Mouse (Mus musculus): Measurements from ENCODE around the gene Cep170. TPM values are rescaled to one million over a fixed set of nuclear protein-coding genes. Genes with fewer than 3 reads are reported as not detected.
A peak's percentile ranks its signal among the peaks of the same experiment; 100 is the strongest.

The Cep170 gene
- total and polyA plus RNA-seq, 2 experiments from 2014 or later = 7.1 to 18.8 TPM

DNA sequence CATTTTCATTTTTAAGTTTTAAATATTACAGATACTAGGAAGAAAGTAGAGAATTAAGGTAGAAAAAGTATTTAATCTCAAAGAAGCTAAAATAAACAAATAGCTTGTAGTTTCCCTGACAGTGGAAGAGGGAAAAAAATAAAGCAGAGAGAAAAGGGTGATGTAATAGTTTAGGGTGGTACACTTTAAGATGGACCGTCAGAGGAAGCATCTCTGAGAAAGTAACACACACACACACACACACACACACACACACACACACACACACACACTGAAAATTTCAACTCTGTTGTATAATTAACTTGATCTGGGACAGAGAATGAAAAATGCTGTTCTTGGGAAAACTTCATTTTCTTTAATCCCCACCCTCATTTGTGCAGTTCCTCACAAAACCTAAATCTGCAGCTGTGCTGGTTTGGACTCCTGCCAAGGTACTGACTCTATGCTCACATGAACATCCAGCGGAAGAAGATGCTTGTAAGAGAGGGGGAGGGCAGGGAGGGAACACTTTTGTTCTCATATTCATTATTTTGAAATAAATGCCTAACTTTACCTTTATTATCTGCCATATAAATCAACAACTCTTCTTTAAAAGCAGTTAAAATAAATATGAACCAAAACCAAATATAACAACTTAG lies 13.0 kb downstream of the Cep170 start:
- no peak for ATAC-seq (ENCODE audit: insufficient read depth, low read depth)
- H3K36me3 ChIP-seq (replicated peaks; ENCODE audit: control insufficient read depth, insufficient read depth, low read length) = no peaks in the 10 kb centered on the region
- H3K27me3 ChIP-seq (ENCODE audit: control insufficient read depth, insufficient read depth, low read length) = no peaks in the 10 kb centered on the region
- no peak overlapping the region for H3K27ac ChIP-seq (ENCODE audit: low read depth)
- no peak overlapping the region; the same call in 1 of the 2 replicates for H3K4me2 ChIP-seq (ENCODE audit: low read depth, low read length)
- 21% methylated on average over 2 of the region's 2 CpGs for WGBS
- DNase-seq (ENCODE audit: low spot score) = peak; percentile 79
- H3K4me3 ChIP-seq (ENCODE audit: low read depth, low read length) = no peak overlapping the region
- H3K9ac ChIP-seq (replicated peaks; ENCODE audit: low read depth, low read length) = no peak overlapping the region
- H3K4me1 ChIP-seq (ENCODE audit: control insufficient read depth, insufficient read depth) = peaks cover 10% of the 10 kb centered on the region
- H3K9me3 ChIP-seq (replicated peaks; ENCODE audit: control insufficient read depth, low read length) = no peaks in the 10 kb centered on the region
- TF ChIP-seq EP300 (IDR thresholded peaks at IDR 0.05; ENCODE audit: low read depth) (no peak), CTCF (IDR thresholded peaks at IDR 0.05; ENCODE audit: low read depth) (no peak)

- no peaks in the 10 kb centered on the region for H3K27me3 ChIP-seq (ENCODE audit: control insufficient read depth, insufficient read depth, low read length)
- no peaks in the 10 kb centered on the region for H3K9me3 ChIP-seq (replicated peaks; ENCODE audit: control insufficient read depth, low read length)
- H3K9ac ChIP-seq (replicated peaks; ENCODE audit: low read depth, low read length) = no peak overlapping the region
- no peak overlapping the region for H3K27ac ChIP-seq (ENCODE audit: low read depth)
- H3K36me3 ChIP-seq (replicated peaks; ENCODE audit: control insufficient read depth, insufficient read depth, low read length) = no peaks in the 10 kb centered on the region
- no peak for DNase-seq (ENCODE audit: low spot score)
- no peak overlapping the region for H3K4me2 ChIP-seq (ENCODE audit: low read depth, low read length)
- no peak for ATAC-seq (ENCODE audit: insufficient read depth, low read depth)
- no peak for TF ChIP-seq CTCF (IDR thresholded peaks at IDR 0.05; ENCODE audit: low read depth)
- no peak for TF ChIP-seq EP300 (IDR thresholded peaks at IDR 0.05; ENCODE audit: low read depth)
- peaks cover 15% of the 10 kb centered on the region for H3K4me1 ChIP-seq (ENCODE audit: control insufficient read depth, insufficient read depth)
- H3K4me3 ChIP-seq (ENCODE audit: low read depth, low read length) = no peak overlapping the region
Measured at GRCm38 (mm10) chr1:176798673-176799072, 15.2 kb downstream of the Cep170 start.

DNA sequence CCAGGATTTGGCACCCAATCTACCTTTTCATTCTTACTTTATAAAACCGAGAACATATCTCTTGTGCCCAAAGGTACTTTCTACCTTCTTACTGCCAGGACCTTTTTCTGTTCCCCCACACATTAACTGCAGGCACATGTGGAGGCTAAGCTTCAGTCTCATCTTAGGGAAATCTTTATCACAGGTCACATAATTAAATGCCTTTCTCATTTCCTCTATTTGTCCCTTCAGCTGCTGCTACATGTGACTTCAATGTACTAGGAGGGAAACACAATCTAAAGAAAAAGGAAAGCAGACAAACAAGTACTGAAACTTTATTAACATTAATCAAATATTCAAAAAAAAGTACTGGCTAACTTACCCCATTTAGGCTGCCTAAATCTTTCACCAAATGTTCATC lies 21.7 kb downstream of the Cep170 start:
- 80% methylated on average over 1 of the region's 1 CpGs for WGBS
- TF ChIP-seq EP300 (IDR thresholded peaks at IDR 0.05; ENCODE audit: low read depth) (no peak), CTCF (IDR thresholded peaks at IDR 0.05; ENCODE audit: low read depth) (no peak)
- ATAC-seq (ENCODE audit: insufficient read depth, low read depth) (no peak), DNase-seq (ENCODE audit: low spot score) (no peak)
- H3K27ac ChIP-seq (ENCODE audit: low read depth) = no peak overlapping the region
- H3K4me3 ChIP-seq (ENCODE audit: low read depth, low read length) = no peak overlapping the region
- H3K36me3 ChIP-seq (replicated peaks; ENCODE audit: control insufficient read depth, insufficient read depth, low read length) = peaks cover 16% of the 10 kb centered on the region
- H3K27me3 ChIP-seq (ENCODE audit: control insufficient read depth, insufficient read depth, low read length) = no peaks in the 10 kb centered on the region
- H3K9me3 ChIP-seq (replicated peaks; ENCODE audit: control insufficient read depth, low read length) = no peaks in the 10 kb centered on the region
- H3K9ac ChIP-seq (replicated peaks; ENCODE audit: low read depth, low read length) = no peak overlapping the region
- peaks cover 5% of the 10 kb centered on the region for H3K4me1 ChIP-seq (ENCODE audit: control insufficient read depth, insufficient read depth)
- no peak overlapping the region for H3K4me2 ChIP-seq (ENCODE audit: low read depth, low read length)

GRCm38 (mm10) chr1:176789326-176789725 lies 24.5 kb downstream of the Cep170 start:
- TF ChIP-seq EP300 (IDR thresholded peaks at IDR 0.05; ENCODE audit: low read depth) = no peak
- TF ChIP-seq CTCF (IDR thresholded peaks at IDR 0.05; ENCODE audit: low read depth) = no peak
- ATAC-seq (ENCODE audit: insufficient read depth, low read depth) (no peak), DNase-seq (ENCODE audit: low spot score) (no peak)
- peaks cover 29% of the 10 kb centered on the region for H3K36me3 ChIP-seq (replicated peaks; ENCODE audit: control insufficient read depth, insufficient read depth, low read length)
- H3K9me3 ChIP-seq (replicated peaks; ENCODE audit: control insufficient read depth, low read length) = no peaks in the 10 kb centered on the region
- H3K27me3 ChIP-seq (ENCODE audit: control insufficient read depth, insufficient read depth, low read length) = no peaks in the 10 kb centered on the region
- WGBS = 81% methylated on average over 7 of the region's 7 CpGs
- no peaks in the 10 kb centered on the region for H3K4me1 ChIP-seq (ENCODE audit: control insufficient read depth, insufficient read depth)
- H3K27ac ChIP-seq (ENCODE audit: low read depth) = no peak overlapping the region
- no peak overlapping the region for H3K9ac ChIP-seq (replicated peaks; ENCODE audit: low read depth, low read length)
- H3K4me2 ChIP-seq (ENCODE audit: low read depth, low read length) = no peak overlapping the region
- H3K4me3 ChIP-seq (ENCODE audit: low read depth, low read length) = no peak overlapping the region

- no peak overlapping the region for H3K9ac ChIP-seq (replicated peaks; ENCODE audit: low read depth, low read length)
- TF ChIP-seq EP300 (IDR thresholded peaks at IDR 0.05; ENCODE audit: low read depth) (no peak), CTCF (IDR thresholded peaks at IDR 0.05; ENCODE audit: low read depth) (no peak)
- H3K36me3 ChIP-seq (replicated peaks; ENCODE audit: control insufficient read depth, insufficient read depth, low read length) = peaks cover 37% of the 10 kb centered on the region
- H3K27ac ChIP-seq (ENCODE audit: low read depth) = no peak overlapping the region
- DNase-seq (ENCODE audit: low spot score) (no peak), ATAC-seq (ENCODE audit: insufficient read depth, low read depth) (no peak)
- H3K4me3 ChIP-seq (ENCODE audit: low read depth, low read length) = no peak overlapping the region
- no peaks in the 10 kb centered on the region for H3K4me1 ChIP-seq (ENCODE audit: control insufficient read depth, insufficient read depth)
- no peaks in the 10 kb centered on the region for H3K27me3 ChIP-seq (ENCODE audit: control insufficient read depth, insufficient read depth, low read length)
- no peaks in the 10 kb centered on the region for H3K9me3 ChIP-seq (replicated peaks; ENCODE audit: control insufficient read depth, low read length)
- WGBS = 67% methylated on average over 4 of the region's 4 CpGs
- no peak overlapping the region for H3K4me2 ChIP-seq (ENCODE audit: low read depth, low read length)
Measured at GRCm38 (mm10) chr1:176774533-176774932, 39.3 kb downstream of the Cep170 start.

DNA sequence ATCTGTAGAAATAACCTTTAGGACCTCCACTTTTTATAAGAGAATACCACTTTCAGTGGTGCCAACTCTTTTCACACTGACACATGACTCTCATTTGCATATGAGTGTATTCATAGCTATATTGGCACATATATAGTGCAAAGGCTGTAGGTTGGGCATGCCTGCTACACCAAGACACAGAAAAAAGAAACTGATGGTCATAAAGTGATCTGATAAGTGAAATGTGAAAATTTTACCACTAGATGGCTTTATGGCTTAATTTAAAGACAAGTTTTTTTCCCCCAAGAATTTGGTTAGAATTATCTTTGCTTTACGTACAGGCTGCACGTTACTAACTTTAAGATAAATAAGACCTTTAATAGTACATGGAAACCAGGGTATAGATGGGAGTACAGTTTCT lies 51.6 kb downstream of the Cep170 start:
- no peaks in the 10 kb centered on the region for H3K9me3 ChIP-seq (replicated peaks; ENCODE audit: control insufficient read depth, low read length)
- TF ChIP-seq EP300 (IDR thresholded peaks at IDR 0.05; ENCODE audit: low read depth) (no peak), CTCF (IDR thresholded peaks at IDR 0.05; ENCODE audit: low read depth) (no peak)
- ATAC-seq (ENCODE audit: insufficient read depth, low read depth) = no peak

More for the DNA sequence above, 51.6 kb downstream of the Cep170 start:
- 75% methylated on average over 2 of the region's 2 CpGs for WGBS
- H3K27me3 ChIP-seq (ENCODE audit: control insufficient read depth, insufficient read depth, low read length) = no peaks in the 10 kb centered on the region
- DNase-seq (ENCODE audit: low spot score) = no peak
- H3K9ac ChIP-seq (replicated peaks; ENCODE audit: low read depth, low read length) = no peak overlapping the region
- peaks cover 18% of the 10 kb centered on the region for H3K36me3 ChIP-seq (replicated peaks; ENCODE audit: control insufficient read depth, insufficient read depth, low read length)
- no peak overlapping the region for H3K27ac ChIP-seq (ENCODE audit: low read depth)
- H3K4me3 ChIP-seq (ENCODE audit: low read depth, low read length) = no peak overlapping the region
- no peak overlapping the region for H3K4me2 ChIP-seq (ENCODE audit: low read depth, low read length)
- H3K4me1 ChIP-seq (ENCODE audit: control insufficient read depth, insufficient read depth) = no peaks in the 10 kb centered on the region

Data from heart, postnatal 0 days (tissue).